Mouse (Mus musculus) ES-E14 (cell line): ENCODE data around the gene Scn4a.

Experiments
- CHD2 ChIP-seq: IDR thresholded peaks from 2 replicates; pipeline ENCODE4 v1.6.1; 2014; ENCODE audit warnings: mild to moderate bottlenecking, low read depth, low read length, inconsistent platforms
- ZC3H11A ChIP-seq: IDR thresholded peaks from 2 replicates; pipeline ENCODE4 v1.6.1; 2012; ENCODE audit warnings: low read depth, mild to moderate bottlenecking, inconsistent platforms, low read length, borderline replicate concordance
- ZNF384 ChIP-seq: IDR thresholded peaks from 2 replicates; pipeline ENCODE4 v1.6.1; 2012; ENCODE audit warnings: low read depth, low read length, inconsistent platforms

DNA sequence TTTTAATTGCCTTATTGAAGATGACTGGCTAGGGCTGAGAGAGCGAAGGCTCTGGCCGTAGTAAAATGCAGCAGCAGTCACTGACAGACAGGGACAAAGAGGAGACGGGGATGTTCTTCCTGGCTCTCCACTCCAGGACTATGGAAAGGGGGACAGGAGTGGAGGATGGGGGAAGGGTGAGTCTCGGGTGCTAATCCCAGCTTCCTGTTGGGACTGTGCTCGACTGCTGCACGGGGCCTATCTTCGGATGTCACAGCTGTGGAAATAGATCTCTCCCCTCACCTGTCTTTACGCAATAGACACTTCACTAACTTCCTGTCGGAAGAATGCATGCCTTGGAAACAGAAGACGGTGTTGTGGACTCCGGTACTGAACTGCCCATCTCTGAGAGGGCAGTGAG, 20.9 kb upstream of the Scn4a start:
- no peak for TF ChIP-seq ZNF384
- no peak for TF ChIP-seq ZC3H11A
- TF ChIP-seq CHD2: no peak
